Mouse (Mus musculus) megakaryocyte progenitor cell, adult 5-6 weeks (primary cell): ENCODE data around the gene Ackr4. TPM values are rescaled to one million over a fixed set of nuclear protein-coding genes. Genes with fewer than 3 reads are reported as not detected.

Experiments
- ATAC-seq: replicated peaks from 2 replicates; pipeline ENCODE4 v1.8.0; 2016; ENCODE audit warnings: mild to moderate bottlenecking, moderate TSS enrichment, inconsistent platforms; ENCODE audit not compliant: poor library complexity
- total RNA-seq, 2 experiments: library from RNA; stranded (forward) in 1 of 2; stranded (reverse) in 1 of 2; fragments of 157-497, 149-512 nt in 1 of 2; fragments of 200-1000 nt in 1 of 2; gene quantifications; 2 replicates each; pipeline versions ENCODE4 v1.2.3 to v1.2.4; 2015 to 2017

Gene Ackr4
- total RNA-seq (2015) (not detected in 2 replicates), total RNA-seq (2017) (not detected in 2 replicates)

DNA sequence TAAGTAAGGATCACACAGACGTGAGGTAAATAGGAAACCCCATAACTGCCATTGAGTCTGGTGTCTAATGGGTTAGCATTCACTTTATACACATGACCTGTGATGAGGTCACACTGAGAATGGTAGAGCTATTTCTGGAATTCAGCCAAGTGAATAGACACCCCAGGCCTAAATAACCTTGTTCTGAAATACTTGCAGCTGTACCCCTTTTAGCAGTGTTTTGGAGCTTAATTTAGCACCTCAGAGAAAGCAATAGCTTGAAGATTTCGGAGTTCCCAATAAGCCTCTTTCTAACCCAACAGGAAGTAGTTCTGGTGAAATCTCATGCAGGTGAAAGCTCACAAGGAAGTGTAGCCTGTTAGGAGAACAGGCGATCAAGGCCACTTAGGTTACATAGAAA is at the start of gene Ackr4:
Gene Ackr4 (minus strand): TSS at position 101 of the 400 bp plus-strand sequence.
- no peak for ATAC-seq

- no peak for ATAC-seq
Observed at GRCm38 (mm10) chr9:104172342-104172741, 45.6 kb upstream of the Ackr4 start.

- no peak for ATAC-seq
Observed at GRCm38 (mm10) chr9:104171651-104172050, 44.9 kb upstream of the Ackr4 start.

DNA sequence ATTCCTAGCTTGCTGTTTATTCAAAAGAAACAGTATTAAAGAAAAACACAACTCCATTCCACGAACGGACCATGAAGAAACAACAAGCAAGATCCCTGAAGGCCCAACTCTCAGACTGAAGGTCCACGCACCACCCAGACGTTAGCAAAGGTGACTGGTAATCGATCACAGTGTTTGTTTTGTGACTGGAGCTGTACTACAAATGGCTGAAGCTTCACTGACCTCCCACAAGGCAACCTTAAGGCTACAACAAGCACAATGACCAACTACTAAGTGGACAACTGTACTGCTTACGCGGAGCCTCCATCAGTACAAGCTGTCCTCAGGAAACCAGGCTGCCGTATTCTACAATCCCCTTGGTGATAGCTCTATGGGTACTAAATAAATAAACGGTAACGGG is 43.3 kb upstream of the Ackr4 start:
- ATAC-seq, result no peak

DNA sequence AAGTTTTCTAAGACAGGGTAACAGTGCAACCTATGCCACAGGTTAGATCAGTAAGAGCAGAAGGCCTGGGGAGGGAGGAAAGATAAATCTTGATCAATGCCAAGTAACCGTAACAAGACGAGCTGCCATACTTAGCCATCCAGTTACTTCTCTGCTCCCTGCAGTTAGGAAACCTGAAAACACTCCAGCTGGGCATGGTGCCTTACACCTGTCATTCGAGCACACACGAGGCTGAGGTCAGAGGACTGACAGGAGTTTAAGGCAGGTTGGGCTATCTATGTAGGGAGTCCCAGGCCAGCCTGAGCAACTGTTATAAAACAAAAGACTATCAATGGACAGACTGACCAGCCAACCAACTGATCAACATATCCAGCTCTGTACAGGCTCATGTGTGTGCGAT is 39.2 kb upstream of the Ackr4 start:
- no peak for ATAC-seq

DNA sequence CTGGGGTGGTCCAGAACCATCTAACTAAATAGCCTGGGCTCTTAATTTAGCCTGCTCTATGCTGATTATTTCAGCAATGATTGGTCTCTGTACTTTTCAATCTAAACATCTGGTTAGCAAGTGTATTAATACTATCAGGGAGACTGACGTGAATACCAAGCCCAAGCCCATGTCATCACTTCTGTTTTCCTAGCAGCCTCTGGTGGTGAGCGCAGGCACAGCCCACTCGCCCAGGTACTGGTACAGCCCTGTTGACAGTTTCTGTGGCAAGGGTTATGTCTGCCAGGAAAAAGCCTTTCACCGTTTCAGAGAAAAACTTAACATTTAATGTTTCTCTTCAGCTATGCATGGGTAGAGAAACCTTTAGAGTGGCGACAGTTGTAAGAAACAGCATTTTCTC is 37.5 kb upstream of the Ackr4 start:
- ATAC-seq, result no peak

DNA sequence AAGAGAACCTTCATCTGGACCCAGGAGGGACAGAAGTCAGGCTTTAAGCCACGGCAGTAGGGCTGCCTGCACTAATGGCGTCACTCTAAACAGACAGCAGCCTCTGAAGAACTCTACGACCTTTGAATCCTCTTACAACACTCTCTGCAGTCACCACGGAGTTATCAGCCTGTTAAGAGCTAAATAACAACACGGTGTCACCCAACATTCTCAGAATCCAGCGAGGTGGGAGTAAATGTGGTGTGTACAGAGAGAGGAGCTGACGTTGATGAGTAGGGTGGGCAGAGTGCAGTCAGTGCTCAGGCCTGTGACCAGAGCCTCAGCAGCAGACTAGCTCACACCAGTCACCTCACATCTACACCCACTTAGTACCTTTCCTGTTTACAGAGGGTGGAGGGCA is 34.4 kb upstream of the Ackr4 start:
- ATAC-seq, result no peak

DNA sequence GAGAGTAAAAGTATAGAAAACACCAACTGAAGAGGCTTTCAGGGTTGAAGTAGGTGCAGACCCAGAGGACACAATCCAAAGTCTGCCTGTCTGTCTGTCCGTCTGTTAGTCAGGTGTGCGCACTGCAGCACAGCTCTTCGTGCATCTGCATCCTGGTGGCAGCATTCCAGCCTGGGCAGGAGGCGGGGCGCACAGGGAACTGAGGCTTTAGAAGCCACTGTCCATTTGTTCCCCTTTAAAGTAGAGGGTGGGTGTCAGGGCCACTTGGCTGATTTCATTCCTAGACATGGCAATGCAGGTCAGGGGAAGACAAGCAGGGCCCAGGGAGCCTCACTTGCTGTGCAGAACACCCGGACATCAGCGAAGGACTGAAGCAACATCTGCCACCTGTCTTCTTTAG is 30.6 kb upstream of the Ackr4 start:
- no peak for ATAC-seq

DNA sequence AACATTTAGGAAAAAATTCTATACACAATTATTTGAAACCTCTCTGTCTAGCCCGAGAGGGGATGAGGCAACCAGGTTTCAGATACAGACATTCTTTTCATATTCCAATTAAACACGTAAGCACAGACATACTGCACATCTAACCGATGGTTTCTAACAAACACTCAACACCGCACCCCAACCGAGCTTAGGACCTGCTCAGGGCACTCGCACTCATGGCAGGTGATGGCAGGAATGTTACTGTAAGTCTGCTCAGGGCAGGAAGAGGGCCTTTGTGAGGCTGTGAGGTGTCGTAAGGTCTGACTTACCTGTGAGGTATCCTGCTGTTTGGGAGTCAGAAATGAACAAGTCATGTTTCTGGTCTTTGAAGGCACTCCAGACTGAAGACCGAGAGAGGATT is 29.8 kb upstream of the Ackr4 start:
- no peak for ATAC-seq

DNA sequence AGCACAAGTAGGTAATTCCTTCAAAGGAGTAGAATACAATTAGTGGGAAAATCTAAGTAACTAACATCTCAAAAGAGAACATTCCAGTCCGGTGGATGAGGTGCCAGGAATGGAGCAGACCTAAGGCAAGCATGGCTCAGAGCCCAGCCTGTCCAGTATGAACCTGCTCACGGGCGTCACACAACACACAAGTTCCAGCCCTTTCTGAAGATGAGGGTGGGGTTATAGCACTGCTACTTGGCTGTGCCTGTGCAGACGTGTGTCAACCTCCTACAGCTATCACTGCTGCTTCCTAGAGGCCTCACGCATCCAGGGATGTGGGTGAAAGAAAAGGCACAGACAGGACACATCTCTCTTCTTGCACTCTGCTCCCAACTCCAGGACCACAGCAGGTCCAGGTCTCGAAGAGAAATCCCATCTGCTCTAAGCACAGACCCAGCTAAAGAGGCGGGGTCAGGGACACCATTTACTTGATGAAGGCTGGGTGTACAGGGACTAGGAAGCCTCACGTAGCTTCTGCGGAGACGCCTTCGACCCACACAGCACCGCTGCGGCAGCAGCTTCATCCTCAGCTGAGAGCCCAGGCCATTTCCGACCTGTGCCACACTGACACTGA is 28.5 kb upstream of the Ackr4 start:
- no peak for ATAC-seq

DNA sequence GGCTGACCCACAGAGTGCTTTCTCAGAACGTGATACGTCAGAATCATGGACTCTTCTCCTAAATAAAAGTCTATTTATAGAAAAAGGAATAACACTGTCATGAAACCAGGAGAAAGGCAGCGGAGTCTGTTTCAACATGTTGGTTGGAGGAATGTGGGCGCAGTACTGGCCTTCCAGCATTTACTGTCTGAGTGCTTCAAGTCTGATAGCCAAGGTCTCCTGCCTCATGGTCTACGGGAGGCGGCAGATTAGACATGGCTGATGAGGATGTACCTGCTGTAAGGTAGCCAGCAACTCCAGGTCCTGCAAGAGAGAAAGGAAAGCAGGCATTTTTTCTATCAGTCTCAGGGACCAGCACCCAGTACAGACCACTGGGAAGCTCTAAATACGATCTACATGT is 25.4 kb upstream of the Ackr4 start:
- ATAC-seq, result no peak

DNA sequence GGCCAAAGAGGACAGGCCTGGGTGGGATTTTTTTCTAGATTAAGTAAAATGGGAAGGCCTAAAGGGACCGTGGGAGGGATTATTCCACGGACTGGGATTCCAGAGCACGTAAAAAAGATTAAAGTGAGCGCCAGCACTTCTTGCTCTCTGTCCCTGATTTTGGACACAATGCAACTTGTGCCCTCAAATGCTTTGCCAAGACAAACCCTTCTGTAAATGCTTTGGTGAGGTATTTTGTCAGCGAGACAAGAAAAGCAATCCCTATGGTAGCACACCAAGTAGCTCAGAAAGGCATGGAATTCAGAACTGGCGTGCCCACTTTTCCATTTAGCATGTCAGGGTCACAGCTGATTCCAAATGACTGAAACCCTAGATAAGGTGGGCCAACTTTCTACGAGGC is 22.2 kb upstream of the Ackr4 start:
- ATAC-seq, result no peak

DNA sequence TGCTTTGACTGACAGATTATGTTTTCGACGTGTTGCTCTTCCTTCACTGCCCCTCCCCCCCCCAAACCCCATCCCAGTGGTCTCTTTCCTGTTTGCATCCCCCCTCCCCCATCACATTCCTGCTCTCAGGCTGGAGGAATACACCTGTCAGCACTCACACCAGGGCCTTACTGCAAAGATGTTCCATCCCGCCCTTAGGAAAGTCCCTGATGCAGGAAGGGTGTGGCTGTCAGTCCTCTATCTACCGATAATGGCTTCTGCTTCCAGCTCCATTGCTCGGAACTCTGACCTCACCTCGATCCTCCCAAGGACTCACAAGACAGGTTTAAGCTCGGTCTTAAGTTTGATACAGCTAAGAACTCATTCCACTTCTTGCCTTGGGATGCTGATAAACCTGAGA is 19.9 kb upstream of the Ackr4 start:
- ATAC-seq, result no peak

DNA sequence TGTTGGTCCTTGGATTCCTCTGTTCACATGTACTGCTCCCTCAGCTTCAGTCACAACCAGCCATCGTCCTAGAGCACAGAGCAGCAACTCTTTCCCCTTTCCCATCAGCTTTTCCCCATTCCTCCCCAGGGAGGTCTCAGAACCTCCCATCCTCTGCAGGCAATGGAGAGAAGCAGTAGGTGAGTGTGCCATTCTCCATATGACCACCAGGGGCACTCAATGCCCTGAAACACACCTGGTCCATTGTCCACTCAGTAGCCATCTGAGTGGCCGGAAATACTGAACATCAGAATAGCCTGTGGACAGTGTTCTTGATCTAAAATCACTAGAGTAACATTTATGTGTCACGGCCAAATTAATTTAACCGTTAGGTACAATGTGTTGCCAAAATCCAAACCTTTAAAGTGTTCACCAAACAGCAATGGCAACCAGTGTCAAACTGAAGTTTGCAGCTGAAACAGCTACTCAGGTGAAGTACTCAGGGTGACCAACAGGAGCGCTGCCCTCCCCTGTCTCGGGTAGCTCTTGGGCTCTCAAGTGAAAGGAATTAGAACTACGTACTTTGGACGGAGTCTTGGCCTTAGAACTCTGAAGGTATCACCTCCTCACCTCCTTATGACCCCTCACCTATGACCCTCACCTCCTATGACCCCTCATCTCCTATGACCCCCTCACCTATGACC is 17.7 kb upstream of the Ackr4 start:
- peak; percentile 75 for ATAC-seq

DNA sequence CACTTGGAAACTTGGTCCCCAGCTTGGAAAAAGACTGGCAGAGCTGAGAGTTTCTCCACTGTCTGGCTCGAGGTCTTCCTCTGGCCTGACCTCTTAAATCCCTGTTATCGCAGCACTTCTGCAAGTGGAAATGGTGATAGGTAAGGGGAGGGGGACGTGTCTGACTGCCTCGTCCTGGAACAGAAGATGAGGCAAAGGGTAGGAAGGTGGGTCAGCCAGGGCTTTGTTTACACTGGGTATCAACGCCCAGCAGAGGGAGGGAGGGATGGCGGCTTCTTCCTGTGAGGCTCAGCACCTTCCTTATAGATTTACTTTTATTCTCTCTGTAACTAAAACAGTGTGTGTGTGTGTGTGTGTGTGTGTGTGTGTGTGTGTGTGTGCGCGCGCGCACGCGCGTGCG is 16.1 kb upstream of the Ackr4 start:
- ATAC-seq, result no peak

- ATAC-seq, result 0 out of 2 replicates have a peak, but pooled peaks have one; percentile 17
Observed at GRCm38 (mm10) chr9:104140351-104140750, 13.6 kb upstream of the Ackr4 start.

DNA sequence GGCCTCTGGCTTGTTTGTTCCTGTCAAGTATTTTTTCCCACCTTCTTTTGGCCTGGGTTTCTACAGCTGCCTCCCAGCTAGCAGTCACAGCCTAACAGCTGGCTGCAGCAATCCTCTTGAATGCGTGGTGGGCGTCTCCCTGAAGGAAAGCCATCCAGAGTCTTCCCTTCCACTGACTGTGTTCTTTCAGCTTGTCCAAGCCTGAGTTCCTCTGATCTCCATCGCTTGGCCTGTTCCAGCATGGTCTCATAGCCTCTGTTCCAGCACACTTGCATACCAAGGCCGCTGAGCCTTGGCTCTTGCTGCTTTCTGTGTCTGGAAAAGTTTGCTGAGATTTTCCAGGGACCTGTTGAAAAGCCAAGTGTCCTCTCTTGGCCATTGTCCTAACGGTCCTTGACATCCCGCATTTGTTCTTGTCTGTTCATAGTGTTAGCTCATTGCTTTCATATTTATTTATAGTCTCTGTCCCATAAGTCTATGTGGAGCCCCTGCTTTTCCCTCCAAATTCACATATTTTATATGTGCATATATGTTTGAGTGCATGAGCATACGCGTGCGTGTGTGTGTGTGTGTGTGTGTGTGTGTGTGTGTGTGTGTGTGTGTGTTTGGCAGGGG is 3.5 kb upstream of the Ackr4 start:
- ATAC-seq, result no peak

DNA sequence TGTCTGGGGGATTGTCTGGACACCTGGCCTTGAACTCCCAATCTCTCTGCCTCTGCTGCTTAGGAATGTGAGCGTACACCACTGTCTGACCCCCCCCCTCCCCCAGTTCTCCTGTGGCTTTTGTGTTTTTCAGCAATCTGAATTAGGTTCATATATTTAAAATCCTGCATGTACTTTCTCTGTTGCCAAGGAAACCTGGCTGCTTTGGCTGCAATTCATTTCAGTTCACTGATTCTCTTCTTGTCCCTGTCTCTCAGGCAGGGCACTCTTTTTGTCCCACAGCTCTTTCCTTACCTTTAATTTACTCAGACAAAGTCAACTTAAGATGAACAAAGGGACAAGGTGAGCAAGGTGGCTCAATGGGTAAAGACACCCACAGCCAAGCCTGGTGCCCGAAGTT is 1.4 kb upstream of the Ackr4 start:
- no peak for ATAC-seq

- no peak for ATAC-seq
Observed at GRCm38 (mm10) chr9:104123622-104124021, 3.1 kb downstream of the Ackr4 start.

DNA sequence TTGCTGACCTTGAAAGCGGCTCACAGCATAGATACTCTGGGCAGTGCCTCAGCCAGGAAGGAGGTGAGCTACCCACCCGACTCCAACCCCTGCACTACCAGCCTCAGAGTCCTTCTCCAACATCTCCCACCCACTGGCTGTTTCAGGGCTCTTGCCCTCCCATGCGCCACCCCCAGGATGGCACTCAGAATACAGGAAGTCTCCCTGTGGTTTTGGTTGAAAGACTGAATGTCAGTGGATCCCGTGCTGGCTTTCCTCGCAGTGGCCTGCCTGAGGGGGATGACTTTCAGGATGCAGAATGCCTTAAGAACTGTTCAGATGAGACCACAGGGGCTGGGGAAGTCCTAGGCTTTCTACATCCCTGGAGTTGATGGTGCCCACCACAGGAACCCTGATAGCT is 3.6 kb downstream of the Ackr4 start:
- peak; percentile 76 for ATAC-seq

GRCm38 (mm10) chr9:104109151-104109550 is 17.6 kb downstream of the Ackr4 start:
- ATAC-seq, result no peak

DNA sequence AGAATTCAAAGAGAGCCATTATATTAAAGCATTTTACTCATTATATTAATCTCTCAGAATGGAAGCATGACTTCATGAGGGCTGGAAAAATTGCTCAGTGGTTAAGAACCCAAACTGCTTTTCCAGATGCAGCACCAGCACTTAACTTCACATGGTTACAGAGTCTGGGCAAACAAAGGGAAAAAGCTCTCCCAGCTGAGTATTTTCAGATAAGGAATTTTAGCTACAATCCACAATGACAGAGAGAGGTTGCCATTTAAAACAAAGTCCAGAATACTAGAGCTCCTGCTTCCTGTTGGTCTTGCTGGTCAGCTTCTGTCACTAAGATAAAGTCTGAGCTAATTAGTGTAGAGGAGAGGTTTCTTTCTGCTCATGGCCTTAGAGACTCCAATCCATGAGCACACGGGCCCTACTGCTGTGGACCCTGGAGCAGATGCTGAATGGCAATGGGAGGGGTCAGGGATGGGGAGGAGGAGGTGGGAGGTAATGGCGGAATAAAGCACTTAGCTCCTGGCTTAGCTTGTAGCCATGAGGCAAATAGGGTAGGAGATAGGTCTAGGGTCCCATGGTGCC is 18.1 kb downstream of the Ackr4 start:
- no peak for ATAC-seq
